Mouse (Mus musculus) gastrocnemius, postnatal 36 days (tissue): Measurements from ENCODE around the gene Tnfrsf18. TPM values are rescaled to one million over a fixed set of nuclear protein-coding genes. Genes with fewer than 3 reads are reported as not detected.

ENCODE experiments used
- DNase-seq, 2 experiments: peaks; one replicate each; pipeline ENCODE4 v3.0.0; 2022
- intact Hi-C: fragments of 180-260 bp; cut with DNase I; formaldehyde crosslinking; loops from one replicate; pipeline ENCODE4 v1.15.1; 2025
- total RNA-seq, 2 experiments: library from RNA; stranded (reverse); gene quantifications; 2 replicates each; pipeline ENCODE4 v1.2.3; 2021

The Tnfrsf18 gene
- total RNA-seq, 2 experiments from 2014 or later, result 0.48 TPM; not detected in 1

DNA sequence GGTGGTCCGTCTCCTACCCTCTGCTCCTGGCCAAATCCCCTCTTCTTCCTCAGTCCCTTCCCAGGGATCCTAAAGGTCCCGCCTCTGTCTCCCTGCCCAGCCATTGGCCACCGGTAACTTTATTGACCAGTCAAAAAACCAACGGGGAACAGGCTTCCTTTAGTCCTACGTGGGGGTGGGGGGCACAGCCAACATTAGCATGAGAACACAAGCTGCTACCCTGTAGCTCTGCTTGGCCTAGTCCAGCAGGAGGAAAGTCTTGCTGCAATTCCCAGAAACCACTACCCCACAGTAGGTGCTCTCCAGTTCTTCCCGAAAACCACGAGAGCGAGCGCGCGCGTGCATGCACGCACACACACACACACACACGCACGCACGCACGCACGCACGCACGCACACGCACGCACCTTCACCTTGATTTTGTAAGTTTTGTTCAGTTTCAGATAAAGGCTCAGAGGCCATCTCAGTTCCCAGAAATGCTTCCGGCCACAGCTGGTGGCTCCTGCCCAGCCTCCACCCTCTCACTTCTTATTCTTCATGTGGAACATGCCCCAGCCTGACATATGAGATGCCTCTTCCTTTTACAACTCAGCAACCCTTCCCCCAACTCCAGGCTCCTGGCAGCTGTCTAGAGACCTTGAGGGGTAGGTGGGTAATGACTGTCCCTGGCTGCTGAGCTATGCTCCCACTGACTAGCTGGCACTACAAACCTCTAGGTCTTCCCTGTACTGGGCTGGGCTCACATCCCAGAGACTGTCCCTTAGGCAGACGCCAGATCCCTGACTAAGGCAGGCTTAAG is 5.8 kb downstream of the Tnfrsf18 start:
- DNase-seq, result peak; percentile 76 to 82
- intact Hi-C loops, result loop anchor here (5.0 kb wide), 1 partner anchor 39 kb away; the partner anchor contains the start of genes B3galt6 and Sdf4

DNA sequence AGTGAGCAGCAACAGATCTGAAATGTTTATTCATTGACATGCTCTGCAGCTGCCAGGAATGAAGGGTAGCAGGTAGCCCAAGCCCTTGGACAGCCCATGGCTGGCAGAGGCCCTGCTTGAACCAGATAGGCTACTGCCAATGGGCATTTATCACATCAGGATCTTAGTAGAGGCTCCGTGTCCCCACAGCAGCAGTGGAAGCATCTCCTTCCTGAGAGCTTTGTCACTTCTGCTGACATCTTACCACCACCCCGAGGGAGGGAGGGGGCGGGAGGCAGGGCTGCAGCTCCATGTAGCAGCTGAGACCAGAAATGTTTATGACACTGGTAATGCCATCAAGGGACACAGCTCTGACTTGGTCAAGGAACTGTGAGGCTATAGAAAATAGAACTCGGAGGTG is 6.9 kb downstream of the Tnfrsf18 start:
- no peak for DNase-seq
- intact Hi-C loops, result loop anchor here (5.0 kb wide), 1 partner anchor 41 kb away; the partner anchor contains the start of genes B3galt6 and Sdf4

DNA sequence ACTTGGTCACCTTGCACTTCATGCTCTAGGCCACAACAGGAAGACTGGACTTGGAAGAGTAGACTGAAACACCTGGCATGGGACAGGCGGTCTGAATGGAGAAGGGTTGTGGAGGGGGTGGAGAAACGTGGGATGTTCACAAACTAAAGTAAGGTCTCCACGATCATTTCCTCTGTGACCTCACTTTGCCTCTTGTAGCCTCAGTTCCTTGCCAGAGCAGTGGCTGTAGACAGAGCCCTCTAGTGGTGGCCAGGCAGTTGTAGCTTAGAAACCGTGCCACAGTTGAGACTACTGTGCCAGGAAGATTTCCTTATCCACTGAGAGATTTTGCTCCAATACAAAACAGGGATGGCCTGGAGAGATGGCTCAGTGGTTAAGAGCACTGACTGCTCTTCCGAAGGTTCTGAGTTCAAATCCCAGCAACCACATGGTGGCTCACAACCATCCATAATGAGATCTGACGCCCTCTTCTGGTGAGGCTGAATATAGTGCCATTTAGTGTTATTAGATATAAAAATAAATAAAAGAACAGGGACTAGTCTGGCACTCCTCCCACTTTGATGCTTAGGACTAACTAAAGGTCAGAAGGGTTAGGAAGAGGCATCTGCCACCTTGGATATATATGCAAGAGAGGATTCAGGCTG is 7.6 kb downstream of the Tnfrsf18 start:
- DNase-seq, result no peak
- intact Hi-C loops, result loop anchor here (5.0 kb wide), 1 partner anchor 41 kb away; the partner anchor contains the start of genes B3galt6 and Sdf4

DNA sequence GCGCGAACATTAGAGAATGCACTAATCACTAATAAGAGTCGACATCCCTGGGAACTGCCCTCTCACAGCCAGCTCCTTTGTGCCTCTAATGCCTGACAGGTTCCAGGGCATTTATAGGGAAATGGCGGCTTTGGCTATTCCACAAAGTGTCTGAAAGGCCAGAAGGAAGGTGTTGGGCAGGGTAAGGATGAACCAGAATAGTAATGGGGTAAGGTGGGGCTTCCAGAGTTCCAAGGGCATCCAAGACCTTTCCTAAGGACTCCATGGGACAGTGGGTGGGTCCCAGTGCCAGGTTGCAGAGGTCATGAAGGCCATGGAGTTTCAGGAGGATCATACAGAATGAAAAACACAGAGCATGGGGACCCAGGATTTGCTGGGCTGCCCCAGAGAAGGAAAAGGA is 8.3 kb downstream of the Tnfrsf18 start:
- no peak for DNase-seq
- intact Hi-C loops, result loop anchor here (5.0 kb wide), 1 partner anchor 42 kb away; the partner anchor contains the start of genes B3galt6 and Sdf4

DNA sequence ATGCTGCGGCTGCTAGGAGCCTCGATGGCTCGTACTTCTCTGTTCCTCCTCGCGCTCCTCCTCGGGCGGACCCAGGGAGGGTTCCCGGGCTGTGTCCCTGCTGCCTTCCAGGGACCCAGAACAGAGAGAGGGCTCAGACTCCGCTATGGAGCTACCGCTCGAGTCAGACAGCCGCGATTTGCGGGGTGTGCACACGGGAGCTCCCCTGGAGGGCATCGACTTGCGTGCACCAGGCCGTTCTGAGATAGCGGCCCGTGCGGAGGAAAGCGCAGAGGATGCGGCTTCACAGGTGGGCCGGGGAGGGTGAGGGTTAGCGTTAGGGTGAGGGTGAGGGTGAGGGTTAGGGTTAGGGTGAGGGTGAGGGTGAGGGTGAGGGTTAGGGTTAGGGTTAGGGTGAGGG is 8.9 kb downstream of the Tnfrsf18 start:
- DNase-seq, result no peak
- intact Hi-C loops, result loop anchor here (5.0 kb wide), 1 partner anchor 43 kb away; the partner anchor contains the start of genes B3galt6 and Sdf4

DNA sequence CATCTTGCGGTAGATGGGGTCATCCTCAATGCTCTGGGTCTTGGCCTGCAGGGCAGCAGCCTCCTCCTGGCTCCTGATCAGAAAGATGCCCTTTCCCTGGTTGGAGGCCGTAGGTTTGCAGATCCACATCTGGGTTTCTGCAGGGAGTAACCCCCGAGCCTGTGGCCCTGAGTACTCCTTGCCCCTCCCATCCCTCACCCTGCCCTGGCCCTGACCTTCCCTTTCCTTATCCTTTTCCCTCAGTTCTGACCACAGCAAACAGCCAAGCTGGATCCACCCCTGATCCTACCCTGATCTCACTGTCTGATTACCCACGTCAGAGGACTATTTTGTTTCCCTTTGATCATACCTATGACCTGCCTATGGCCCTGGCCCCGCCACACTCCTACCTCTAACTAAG is 18.8 kb downstream of the Tnfrsf18 start:
- intact Hi-C loops, result no loop called here

DNA sequence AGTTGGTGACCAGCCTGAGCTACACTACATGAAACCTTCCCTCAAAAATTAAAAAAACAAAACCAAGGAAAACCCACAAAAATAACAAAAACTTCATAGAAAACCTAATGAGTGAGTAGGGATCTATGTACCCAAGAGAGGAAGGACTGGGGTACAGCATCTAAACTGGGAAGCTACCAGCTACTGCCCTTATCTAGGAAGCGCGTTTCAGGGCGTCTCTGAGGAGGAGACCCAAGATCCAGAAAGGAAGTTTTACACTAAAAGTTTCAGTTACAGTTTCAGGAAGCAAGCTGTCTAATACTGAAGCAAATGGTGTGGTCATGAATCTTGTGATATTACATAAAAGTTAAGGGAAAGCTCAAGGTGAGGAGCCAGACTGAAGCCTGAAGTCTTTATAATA is 23.8 kb downstream of the Tnfrsf18 start:
- intact Hi-C loops, result no loop called here
- no peak for DNase-seq

More for the DNA sequence above, 18.8 kb downstream of the Tnfrsf18 start:
- no peak for DNase-seq

DNA sequence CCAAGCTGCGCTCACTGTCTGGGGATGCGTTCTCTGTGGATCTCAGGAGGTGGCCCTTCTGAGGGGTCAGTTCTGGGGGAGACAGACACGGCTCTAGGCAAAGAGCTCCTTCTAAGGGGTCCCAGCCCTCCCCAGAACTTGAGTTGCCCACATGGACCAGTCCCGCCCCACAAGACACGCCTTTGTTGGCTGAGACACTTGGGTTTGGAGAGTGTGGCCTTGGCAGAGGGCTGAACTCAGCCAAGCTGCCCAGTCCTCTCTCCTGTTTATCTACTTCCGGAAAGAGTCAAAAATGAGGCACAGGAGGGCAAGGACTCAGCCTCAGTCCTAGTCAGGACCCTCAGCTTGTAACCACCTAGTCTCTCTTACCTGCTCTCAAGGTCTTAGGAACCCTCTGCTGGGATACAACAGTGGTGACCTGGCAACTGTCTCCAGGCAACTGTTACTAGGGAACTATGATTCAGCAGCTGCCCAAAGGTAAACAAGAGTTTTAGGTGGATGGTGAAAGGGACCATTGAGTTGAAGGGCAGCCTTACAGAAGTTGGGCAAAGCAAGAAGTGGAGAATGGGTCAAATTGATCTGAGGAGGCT is 24.5 kb downstream of the Tnfrsf18 start:
- intact Hi-C loops, result no loop called here
- no peak for DNase-seq

DNA sequence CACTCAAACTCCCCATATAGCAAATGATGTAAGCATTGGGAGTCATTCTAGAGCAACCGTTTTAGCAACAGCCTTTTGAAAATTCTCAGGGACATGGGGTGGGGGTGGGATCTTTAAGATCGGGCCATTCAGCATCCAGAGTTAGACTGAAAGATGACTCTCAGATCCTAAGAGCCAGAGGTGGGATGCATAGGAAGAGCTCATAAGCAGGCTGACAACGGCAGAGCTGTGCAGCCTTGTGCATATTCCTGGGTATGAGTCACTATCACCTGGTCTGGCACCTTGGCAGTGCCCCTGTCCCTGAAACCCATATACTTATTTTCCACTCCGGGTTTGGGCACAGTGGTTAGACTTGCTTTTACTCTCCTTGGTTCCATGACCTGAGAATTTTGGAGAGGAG is 27.1 kb downstream of the Tnfrsf18 start:
- DNase-seq, result no peak
- intact Hi-C loops, result no loop called here

DNA sequence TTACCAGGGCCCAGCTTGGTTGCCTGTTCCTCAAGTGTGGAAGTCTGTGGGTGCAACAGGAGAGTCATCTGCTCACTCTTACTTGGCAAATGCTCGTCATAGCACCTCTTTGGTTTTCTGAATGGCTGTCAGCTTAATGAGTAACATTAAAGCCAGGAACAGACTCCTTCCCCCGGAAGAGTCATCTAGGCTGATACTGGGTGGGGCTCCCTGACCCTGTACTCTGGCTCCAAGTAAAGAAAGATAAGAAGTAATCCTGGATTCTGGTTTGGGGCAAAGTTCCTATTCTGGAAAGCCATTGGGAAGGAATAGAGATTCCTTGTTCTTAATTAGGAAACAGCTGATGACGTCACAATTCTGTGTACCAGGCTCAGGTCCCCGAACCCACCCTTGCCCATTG is 28.2 kb downstream of the Tnfrsf18 start:
- intact Hi-C loops, result no loop called here
- no peak for DNase-seq

DNA sequence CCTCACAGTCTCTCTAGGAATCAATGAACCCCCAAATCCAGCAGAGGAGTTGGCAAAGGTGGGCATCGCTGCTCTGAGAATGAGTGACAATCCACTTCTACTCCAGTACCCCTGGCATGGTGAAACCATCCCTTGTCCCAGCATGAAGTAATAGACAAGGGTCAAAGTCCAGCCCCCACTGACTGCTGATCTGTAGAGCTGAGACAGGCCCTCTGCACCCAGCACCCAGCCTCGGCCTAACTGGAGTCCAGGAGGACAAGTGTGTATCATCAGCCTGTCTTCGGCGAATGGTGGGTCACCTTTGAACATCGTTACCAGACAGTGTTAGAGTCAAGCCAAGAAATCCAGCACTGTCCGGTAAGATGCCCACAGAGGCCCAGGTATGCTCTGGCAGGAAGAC is 28.6 kb downstream of the Tnfrsf18 start:
- intact Hi-C loops, result no loop called here
- DNase-seq, result no peak

DNA sequence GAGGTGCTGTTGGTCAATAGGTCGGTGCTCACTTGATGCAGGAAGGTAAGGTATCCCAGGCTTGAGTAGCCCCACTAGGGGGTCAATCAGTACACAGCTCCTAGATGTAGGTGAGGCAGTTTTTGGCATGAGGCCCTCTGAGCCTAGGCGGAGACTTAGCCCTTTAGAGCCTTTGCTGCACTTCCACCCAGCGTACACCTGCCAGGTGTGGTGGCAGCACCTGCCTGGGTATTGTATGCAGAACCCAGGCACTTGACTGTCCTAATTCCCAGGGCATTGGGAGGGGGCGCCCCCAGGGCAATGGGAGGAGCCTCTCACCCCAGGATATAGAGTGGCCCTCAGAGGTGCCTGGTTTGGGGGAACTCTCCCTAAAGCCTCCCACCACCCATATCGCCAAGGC is 29.2 kb downstream of the Tnfrsf18 start:
- intact Hi-C loops, result no loop called here
- no peak for DNase-seq

DNA sequence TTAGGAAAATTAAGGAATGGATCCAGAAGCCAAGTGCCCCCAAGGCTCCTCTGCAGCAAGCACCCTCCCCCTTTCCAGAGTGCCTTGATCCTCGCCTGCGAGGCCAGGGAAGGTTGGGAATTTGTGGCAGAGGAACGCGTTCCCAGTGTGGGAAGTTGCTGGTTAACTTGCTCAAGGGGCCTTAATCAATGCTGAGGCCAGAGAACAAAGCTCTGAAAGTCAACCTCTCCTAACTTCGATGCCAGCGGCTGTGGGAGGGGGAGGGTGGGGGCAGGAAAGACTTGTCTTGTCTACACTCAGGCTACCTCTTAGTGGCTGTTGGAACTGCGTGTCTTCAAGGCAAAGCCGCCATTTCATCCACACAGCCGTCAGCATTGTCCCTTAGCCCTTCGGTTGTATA is 31.7 kb downstream of the Tnfrsf18 start:
- no peak for DNase-seq
- intact Hi-C loops, result no loop called here

DNA sequence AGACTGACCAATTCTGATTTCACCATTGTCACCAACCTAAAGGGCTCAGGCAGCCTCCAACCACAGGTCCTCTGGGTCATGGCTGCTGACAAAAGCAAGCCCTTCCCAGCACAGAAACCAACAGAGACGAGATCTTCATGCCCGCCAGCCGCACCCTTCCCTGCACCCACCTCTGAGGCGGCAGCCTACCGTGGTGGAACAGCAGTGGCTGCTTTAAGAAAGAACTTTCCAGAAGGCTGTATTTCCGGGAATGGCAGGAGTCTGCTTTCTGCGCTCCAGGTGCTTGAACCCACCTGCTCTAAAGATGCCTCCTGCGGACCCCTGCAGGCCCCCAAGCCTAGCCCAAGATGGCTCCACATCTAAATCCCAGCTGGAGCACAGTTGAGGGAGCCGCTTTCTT is 32.9 kb downstream of the Tnfrsf18 start:
- DNase-seq, result no peak
- intact Hi-C loops, result no loop called here

DNA sequence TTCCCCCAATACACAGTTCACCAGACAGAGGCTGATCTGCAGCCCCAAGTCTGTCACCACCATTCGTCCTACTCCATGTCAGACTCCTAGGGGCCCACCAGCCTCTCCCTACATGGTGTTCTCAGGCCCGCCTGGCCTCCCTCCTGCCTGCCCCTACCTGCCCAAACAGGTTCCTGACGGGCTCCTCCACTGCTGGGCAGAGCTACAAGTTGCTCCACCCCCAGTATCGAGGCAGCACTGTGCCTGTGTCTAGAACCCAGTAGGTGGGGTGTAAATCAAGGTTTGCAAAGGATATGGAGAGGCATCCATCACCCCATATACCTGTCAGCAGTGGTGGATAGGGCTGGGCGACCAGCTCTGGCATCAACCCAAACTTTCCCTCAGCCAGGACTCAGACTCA is 33.3 kb downstream of the Tnfrsf18 start, which contains the start of gene Ttll10:
Gene Ttll10, minus strand, starts transcription at position 154 of the 400 bp plus-strand sequence.
- no peak for DNase-seq
- intact Hi-C loops, result no loop called here

DNA sequence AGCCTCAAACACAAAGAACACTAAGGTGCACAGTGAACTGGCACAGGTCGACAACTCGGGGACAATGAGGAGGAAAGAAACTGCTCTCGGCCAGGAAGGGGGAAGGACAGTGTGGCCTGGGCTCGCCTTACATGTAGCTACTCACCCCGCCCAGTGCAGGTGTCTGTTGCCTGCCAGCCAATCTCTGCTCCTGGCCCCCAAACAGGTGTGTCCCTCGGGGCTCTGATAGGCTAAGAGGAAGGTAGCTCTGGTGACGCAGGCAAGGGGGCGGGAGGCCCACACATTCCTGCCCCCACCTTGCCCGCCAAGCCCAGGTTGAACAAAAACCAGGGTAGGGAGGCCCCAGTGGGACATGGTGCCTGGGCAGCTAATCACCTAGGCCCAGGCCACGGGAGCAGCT is 33.7 kb downstream of the Tnfrsf18 start:
- intact Hi-C loops, result no loop called here
- no peak for DNase-seq

DNA sequence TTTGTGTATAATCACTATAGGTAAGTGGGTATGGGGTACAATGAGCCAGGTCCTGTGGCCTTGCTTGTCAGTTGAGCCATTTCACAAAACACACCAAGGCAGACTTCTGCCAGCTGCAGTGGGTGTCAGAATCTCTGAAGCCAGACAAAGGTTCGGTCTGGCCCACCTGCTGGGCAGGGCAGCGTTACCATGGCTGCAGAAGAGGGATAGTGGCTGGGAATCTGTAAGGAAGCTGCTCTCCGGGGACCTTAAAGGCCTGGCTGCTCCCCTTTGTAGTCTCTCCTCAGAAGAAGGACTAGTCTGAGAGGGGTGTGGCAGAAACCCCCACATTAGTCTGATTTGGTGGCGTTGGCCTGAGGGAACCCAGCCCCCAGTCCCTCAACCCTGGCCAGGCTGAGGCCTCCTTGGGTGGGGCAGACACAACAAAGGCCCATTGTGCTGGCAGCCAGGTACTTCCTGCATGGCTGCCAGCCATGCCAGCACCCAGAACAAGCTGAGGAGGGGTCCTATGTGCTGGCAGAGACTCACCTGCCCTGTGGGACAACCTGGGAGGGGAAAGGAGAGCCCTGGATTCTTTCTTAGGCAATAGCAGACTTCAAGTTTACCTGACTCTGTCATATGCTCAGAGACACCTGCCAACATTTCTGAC is 38.0 kb downstream of the Tnfrsf18 start:
- intact Hi-C loops, result no loop called here
- no peak for DNase-seq

DNA sequence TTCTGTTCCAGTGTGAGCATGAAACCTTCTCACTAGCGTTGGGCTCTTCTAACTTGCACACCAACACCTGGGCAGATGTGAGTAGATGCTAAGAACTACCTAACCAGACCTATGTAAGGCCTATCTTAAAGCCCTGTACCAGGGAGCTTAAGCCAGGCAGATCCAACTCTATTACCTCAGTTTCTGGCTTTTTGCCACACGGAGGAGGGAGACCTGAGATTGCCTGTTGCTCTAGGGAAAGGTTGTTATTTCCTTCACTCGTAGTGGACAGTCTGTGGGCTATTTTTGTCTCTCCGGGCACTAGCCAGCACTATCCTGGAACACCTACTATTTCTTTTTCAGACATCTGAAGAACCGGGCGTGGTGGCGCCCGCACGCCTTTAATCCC is 38.5 kb downstream of the Tnfrsf18 start:
- DNase-seq, result no peak
- intact Hi-C loops, result no loop called here

DNA sequence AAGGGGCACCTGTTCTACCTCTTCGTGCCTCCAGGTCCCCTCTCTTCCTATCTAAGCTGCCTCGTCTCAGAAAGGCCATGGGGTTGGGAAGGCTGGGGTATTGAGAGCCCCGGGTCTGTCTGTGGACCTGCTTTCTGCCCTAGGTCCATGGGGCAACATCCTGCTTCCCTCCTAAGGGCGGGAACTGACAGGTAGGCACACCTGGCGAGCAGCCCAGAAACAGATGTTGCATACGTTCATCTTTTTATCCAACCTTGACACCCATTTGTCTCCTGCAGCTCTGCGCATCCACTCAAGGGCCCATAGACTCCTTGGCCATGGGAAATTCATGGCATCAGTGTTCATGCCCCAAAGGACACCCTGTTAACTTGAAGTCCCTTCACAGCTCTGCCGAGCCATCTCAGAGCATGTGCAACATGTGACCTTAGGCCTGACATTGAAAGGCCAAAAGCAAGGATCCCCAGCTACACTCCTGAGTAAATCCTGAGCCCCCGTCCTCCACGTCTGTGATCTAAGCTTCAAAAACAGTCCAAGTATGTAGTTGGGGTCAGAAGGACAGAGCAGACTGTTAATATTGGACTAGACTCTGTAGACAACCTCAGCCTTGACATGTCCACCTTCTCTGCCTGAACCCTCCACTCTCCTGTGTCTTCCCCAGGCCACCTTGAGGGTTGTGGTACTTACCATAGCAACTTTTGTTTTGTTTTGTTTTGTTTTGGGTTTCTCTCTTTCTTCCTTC is 39.4 kb downstream of the Tnfrsf18 start:
- intact Hi-C loops, result no loop called here

DNA sequence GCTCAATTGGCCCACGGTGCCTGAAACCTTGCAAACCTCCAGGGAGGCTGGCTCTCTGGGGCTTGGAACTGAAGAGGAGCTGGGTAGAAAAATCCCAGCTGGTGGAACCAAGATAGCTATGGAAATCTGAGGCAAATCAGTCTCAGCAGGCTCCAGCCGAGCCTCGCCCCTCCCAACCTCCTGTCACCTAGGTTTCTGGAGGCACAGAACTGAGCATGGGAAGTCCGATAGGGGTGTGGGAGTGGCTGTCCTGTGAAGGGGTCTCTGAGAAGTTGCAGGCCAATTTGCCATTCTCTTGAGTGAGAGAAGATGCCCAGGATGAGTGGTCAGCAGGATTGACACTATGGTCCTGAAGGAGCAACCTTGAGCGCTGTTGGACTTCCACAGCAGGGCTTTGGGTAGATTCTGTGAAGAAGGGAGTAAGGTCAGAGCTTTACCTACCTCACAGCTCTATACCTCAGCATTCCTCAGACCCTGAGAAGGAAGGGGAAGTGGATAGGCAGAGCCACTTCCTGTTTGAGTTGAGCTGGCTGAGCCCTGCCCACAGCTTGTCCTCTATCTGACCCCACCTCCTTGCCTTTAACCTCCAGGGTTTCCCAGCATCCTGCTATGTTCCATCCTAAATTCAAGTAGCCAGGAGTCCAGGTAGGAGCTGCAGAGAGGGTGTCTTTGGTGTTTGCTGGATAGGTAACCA is 41.4 kb downstream of the Tnfrsf18 start:
- intact Hi-C loops, result no loop called here
- DNase-seq, result no peak

More for the DNA sequence above, 39.4 kb downstream of the Tnfrsf18 start:
- no peak for DNase-seq
